Mouse (Mus musculus) myocyte (in vitro differentiated cells): ENCODE measurements around the gene Ppm1k.

ENCODE experiments used
- CEBPB ChIP-seq: IDR thresholded peaks from 2 replicates; pipeline ENCODE4 v1.6.1; 2011; ENCODE audit warnings: mild to moderate bottlenecking, moderate library complexity; ENCODE audit not compliant: poor library complexity, insufficient read depth, severe bottlenecking
- E2F4 ChIP-seq: IDR thresholded peaks from one replicate; pipeline ENCODE4 v1.6.1; 2011; ENCODE audit warnings: mild to moderate bottlenecking, control low read depth, moderate library complexity; ENCODE audit not compliant: insufficient read depth
- MAX ChIP-seq: IDR thresholded peaks from one replicate; pipeline ENCODE4 v1.6.1; 2011; ENCODE audit warnings: low read depth, mild to moderate bottlenecking, control low read depth
- MYOG ChIP-seq, 3 experiments: IDR thresholded peaks; one replicate each; pipeline ENCODE4 v1.6.1; 2011; ENCODE audit warnings: control low read depth in 2 of 3, low read depth in 2 of 3, mild to moderate bottlenecking in 2 of 3; ENCODE audit not compliant: insufficient read length in 2 of 3, control insufficient read depth in 1 of 3, insufficient read depth in 1 of 3
- POLR2A ChIP-seq: IDR thresholded peaks from one replicate; pipeline ENCODE4 v1.6.1; 2011; ENCODE audit warnings: low read depth, mild to moderate bottlenecking, control low read depth, moderate library complexity; ENCODE audit not compliant: insufficient read length
- POLR2AphosphoS2 ChIP-seq: IDR thresholded peaks from one replicate; pipeline ENCODE4 v1.6.1; 2011; ENCODE audit warnings: low read depth, control low read depth; ENCODE audit not compliant: insufficient read length
- REST ChIP-seq: IDR thresholded peaks from one replicate; pipeline ENCODE4 v1.6.1; 2011; ENCODE audit warnings: mild to moderate bottlenecking, control low read depth, moderate library complexity; ENCODE audit not compliant: insufficient read depth, insufficient read length
- SRF ChIP-seq: IDR thresholded peaks from one replicate; pipeline ENCODE4 v1.6.1; 2011; ENCODE audit warnings: low read depth; ENCODE audit not compliant: control insufficient read depth, insufficient read length
- TCF12 ChIP-seq: IDR thresholded peaks from one replicate; pipeline ENCODE4 v1.6.1; 2011; ENCODE audit warnings: mild to moderate bottlenecking, control low read depth; ENCODE audit not compliant: poor library complexity, insufficient read depth, severe bottlenecking
- TCF3 ChIP-seq: IDR thresholded peaks from one replicate; pipeline ENCODE4 v1.6.1; 2011; ENCODE audit warnings: low read depth, control low read depth; ENCODE audit not compliant: insufficient read length
- USF1 ChIP-seq: IDR thresholded peaks from one replicate; pipeline ENCODE4 v1.6.1; 2011; ENCODE audit warnings: low read depth, mild to moderate bottlenecking, control low read depth, moderate library complexity

DNA sequence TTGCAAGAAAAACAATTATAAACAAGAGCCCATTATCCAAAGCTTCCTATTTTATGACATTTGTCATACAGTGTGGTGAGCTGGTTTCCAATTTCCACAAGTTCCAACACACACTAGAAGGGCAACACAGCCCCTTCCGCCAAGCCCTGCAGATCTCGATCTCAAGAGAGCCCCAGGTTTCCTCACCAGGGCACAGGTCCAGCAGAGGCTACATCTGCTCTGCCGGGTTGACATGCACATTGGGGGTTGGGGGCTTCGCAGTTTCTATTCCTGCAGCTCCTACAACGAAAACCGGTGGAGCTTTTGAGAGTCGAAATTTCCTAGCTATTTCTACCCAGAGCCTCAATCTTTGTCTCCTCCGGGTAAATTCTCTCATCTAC is 1.0 kb downstream of the Ppm1k start:
- TF ChIP-seq MAX (no peak), POLR2A (no peak), CEBPB (no peak), TCF12 (no peak), USF1 (no peak), POLR2AphosphoS2 (no peak), SRF (no peak), REST (no peak), MYOG (IDR thresholded peaks at IDR 0.05; ENCODE audit: control insufficient read depth in 1 of 3, insufficient read depth in 1 of 3, insufficient read length in 2 of 3, low read depth in 2 of 3) (no peak), TCF3 (no peak), E2F4 (no peak)
